Mouse (Mus musculus) retina, postnatal 7 days (tissue): ENCODE measurements around the gene Slc37a1.

Experiments
- DNase-seq: peaks from one replicate; pipeline ENCODE4 v3.0.0-alpha.2; 2012; ENCODE audit warnings: low read depth, low spot score

Gene Slc37a1

GRCm38 (mm10) chr17:31400294-31400693 is 113.7 kb downstream of the Slc37a1 start:
- DNase-seq = no peak
